Mouse (Mus musculus) olfactory bulb, adult 2 months (tissue): ENCODE data around the gene Tesk2.

ENCODE experiments used
- CTCF ChIP-seq: fragments of 200-500 bp; IDR thresholded peaks from 2 replicates; pipeline ENCODE4 v1.5.1; 2012; ENCODE audit warnings: low read depth, mild to moderate bottlenecking, low read length, moderate library complexity; ENCODE audit not compliant: insufficient read depth
- POLR2A ChIP-seq: fragments of 200-500 bp; IDR thresholded peaks from 2 replicates; pipeline ENCODE4 v1.6.1; 2012; ENCODE audit warnings: mild to moderate bottlenecking, low read depth, low read length, moderate library complexity; ENCODE audit not compliant: insufficient read depth

- TF ChIP-seq POLR2A: no peak
- TF ChIP-seq CTCF: no peak
Observed at GRCm38 (mm10) chr4:116776391-116776790, 55.6 kb downstream of the Tesk2 start.
